Mouse (Mus musculus): ENCODE data around the gene Ovol2.

- TF ChIP-seq GATA2 (IDR thresholded peaks at IDR 0.05; ENCODE audit: borderline replicate concordance, low read depth, low read length) (no peak), CTCF (IDR thresholded peaks at IDR 0.05; ENCODE audit: low read depth, low read length) (no peak), GATA1 (IDR thresholded peaks at IDR 0.05; ENCODE audit: borderline replicate concordance, low read length) (no peak), TAL1 (conservative IDR thresholded peaks at IDR 0.05; ENCODE audit: low read depth, low read length) (no peak)
Observed at GRCm38 (mm10) chr2:144330352-144330959, 1.5 kb downstream of the Ovol2 start.
